Mouse (Mus musculus): ENCODE data around the gene Dusp28.

DNA sequence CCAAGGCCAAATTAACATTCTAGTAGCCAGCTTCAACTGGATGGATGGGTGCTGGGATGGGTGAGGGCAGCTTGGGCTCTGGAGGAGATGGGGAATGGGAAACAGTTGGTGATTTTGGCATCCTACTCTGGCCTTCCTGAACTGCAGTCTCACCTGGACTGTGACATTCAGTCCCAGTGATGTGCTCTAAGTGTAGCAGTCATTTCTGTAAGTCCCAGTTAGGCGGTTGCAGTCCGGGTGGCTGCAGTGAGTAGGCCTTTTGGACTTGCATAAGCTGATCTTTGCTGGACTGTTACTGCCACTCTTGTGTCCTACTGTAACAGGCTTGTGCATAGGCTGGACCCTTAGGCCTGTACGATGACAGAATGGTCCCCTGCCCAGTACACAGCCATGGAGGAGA is 41.2 kb downstream of the Dusp28 start:
- no peak for TF ChIP-seq POLR2A (IDR thresholded peaks at IDR 0.05; ENCODE audit: borderline replicate concordance, low read depth, low read length)
- no peak for TF ChIP-seq CTCF (IDR thresholded peaks at IDR 0.05; ENCODE audit: low read depth, low read length)
